Comparison of ENCODE assay signal across 9 mouse cellular contexts in genomic region chr4:127027228-127028190, GRCm38 (mm10). TPM values are rescaled to one million over a fixed set of nuclear protein-coding genes. Genes with fewer than 3 reads are reported as not detected.
DNase-seq lines count a peak whose midpoint lies in the region; ATAC-seq lines count a peak whose summit lies in the region.
"Had no signal": no experiment of that assay in that cellular context is flagged by ENCODE, and none has a peak within 500 bp of the region (broad histone marks: within the 10 kb centered on the region; RNA-seq: fewer than 3 reads in every experiment).

No protein-coding gene starts in this region.

- H3K4me3 ChIP-seq in intestine, embryonic 14.5 days (ENCODE audit: low read depth, low read length), result no peak overlapping the region
- H3K4me3 ChIP-seq in intestine, embryonic 15.5 days (replicated peaks), result no peak overlapping the region
- no peak overlapping the region for H3K4me3 ChIP-seq in liver, embryonic 13.5 days (replicated peaks)
- H3K4me3 ChIP-seq in forebrain, embryonic 11.5 days (ENCODE audit: low read depth, low read length), result no peak overlapping the region

- peaks cover 13% of the 10 kb centered on the region for H3K4me1 ChIP-seq in intestine, embryonic 14.5 days (replicated peaks; ENCODE audit: control insufficient read depth, insufficient read depth, low read length)
- peaks cover 8% of the 10 kb centered on the region; the same call in 1 of the 2 replicates for H3K4me1 ChIP-seq in intestine, embryonic 15.5 days (replicated peaks)
- peaks cover 46% of the 10 kb centered on the region for H3K4me1 ChIP-seq in liver, embryonic 13.5 days (replicated peaks)
- H3K4me1 ChIP-seq in forebrain, embryonic 11.5 days (replicated peaks; ENCODE audit: control insufficient read depth, insufficient read depth, low read length), result peaks cover 9% of the 10 kb centered on the region; the same call in 1 of the 2 replicates

- H3K27ac ChIP-seq in intestine, embryonic 14.5 days (ENCODE audit: low read depth), result no peak overlapping the region
- no peak overlapping the region for H3K27ac ChIP-seq in intestine, embryonic 15.5 days
- H3K27ac ChIP-seq in liver, embryonic 13.5 days, result no peak overlapping the region
- no peak overlapping the region for H3K27ac ChIP-seq in forebrain, embryonic 11.5 days (ENCODE audit: low read depth, low read length)
- H3K27ac ChIP-seq: macrophage had no signal

- intact Hi-C loops in gastrocnemius, postnatal 14 days (cut with DNase I; ENCODE audit: low total_unique reads), result no loop called here

- no peak for ATAC-seq in intestine, embryonic 14.5 days (replicated peaks; ENCODE audit: low FRiP score, low TSS enrichment, low read depth)
- ATAC-seq in intestine, embryonic 15.5 days, result no peak
- ATAC-seq in CD4-positive, CD25-positive, alpha-beta regulatory T cell, adult 4 months, result peak; percentile 22
- ATAC-seq in liver, embryonic 13.5 days (ENCODE audit: low read depth), result no peak
- no peak for ATAC-seq in forebrain, embryonic 11.5 days (replicated peaks; ENCODE audit: low FRiP score)

- no peak overlapping the region for H3K4me2 ChIP-seq in intestine, embryonic 14.5 days (ENCODE audit: low read length)
- H3K4me2 ChIP-seq in intestine, embryonic 15.5 days (replicated peaks), result no peak overlapping the region
- no peak overlapping the region for H3K4me2 ChIP-seq in liver, embryonic 13.5 days
- H3K4me2 ChIP-seq in forebrain, embryonic 11.5 days (ENCODE audit: low read depth, low read length, severe bottlenecking), result no peak overlapping the region

- 73% methylated on average over 4 of the region's 4 CpGs for WGBS in intestine, embryonic 14.5 days
- WGBS in intestine, embryonic 15.5 days, result 72% methylated on average over 4 of the region's 4 CpGs
- 58% methylated on average over 4 of the region's 4 CpGs for WGBS in liver, embryonic 13.5 days (ENCODE audit: insufficient replicate concordance)
- 81% methylated on average over 4 of the region's 4 CpGs for WGBS in forebrain, embryonic 11.5 days

- DNase-seq in intestine, embryonic 14.5 days (ENCODE audit: low spot score), result peak; percentile 58
- peak; percentile 24 for DNase-seq in T-cell, adult 2 months (ENCODE audit: low spot score)
- peak; percentile 14 for DNase-seq in gastrocnemius, postnatal 14 days
- peak; percentile 19 for DNase-seq in liver, embryonic 13.5 days
- DNase-seq in urinary bladder, postnatal 25 days (ENCODE audit: low spot score), result no peak
- DNase-seq in forebrain, embryonic 11.5 days (ENCODE audit: low spot score), result no peak

- H3K9me3 ChIP-seq in intestine, embryonic 14.5 days (ENCODE audit: control insufficient read depth, low read length), result no peaks in the 10 kb centered on the region
- no peaks in the 10 kb centered on the region for H3K9me3 ChIP-seq in intestine, embryonic 15.5 days
- no peaks in the 10 kb centered on the region for H3K9me3 ChIP-seq in liver, embryonic 13.5 days (replicated peaks)
- no peaks in the 10 kb centered on the region for H3K9me3 ChIP-seq in forebrain, embryonic 11.5 days (ENCODE audit: control insufficient read depth, low read length)

- H3K9ac ChIP-seq in intestine, embryonic 14.5 days (ENCODE audit: low read length), result no peak overlapping the region
- no peak overlapping the region for H3K9ac ChIP-seq in intestine, embryonic 15.5 days
- no peak overlapping the region for H3K9ac ChIP-seq in liver, embryonic 13.5 days
- H3K9ac ChIP-seq in forebrain, embryonic 11.5 days (ENCODE audit: low read length), result no peak overlapping the region

- peaks cover 98% of the 10 kb centered on the region for H3K36me3 ChIP-seq in intestine, embryonic 14.5 days (ENCODE audit: control insufficient read depth, insufficient read depth, low read length)
- peaks cover 25% of the 10 kb centered on the region for H3K36me3 ChIP-seq in intestine, embryonic 15.5 days
- peaks cover 94% of the 10 kb centered on the region for H3K36me3 ChIP-seq in liver, embryonic 13.5 days
- peaks cover 34% of the 10 kb centered on the region for H3K36me3 ChIP-seq in forebrain, embryonic 11.5 days (ENCODE audit: control insufficient read depth, insufficient read depth, low read length)

- H3K27me3 ChIP-seq in intestine, embryonic 14.5 days (replicated peaks; ENCODE audit: control insufficient read depth, insufficient read depth, low read length), result no peaks in the 10 kb centered on the region
- H3K27me3 ChIP-seq in intestine, embryonic 15.5 days (replicated peaks), result no peaks in the 10 kb centered on the region
- no peaks in the 10 kb centered on the region for H3K27me3 ChIP-seq in liver, embryonic 13.5 days
- H3K27me3 ChIP-seq in forebrain, embryonic 11.5 days (ENCODE audit: control insufficient read depth, insufficient read depth, low read length), result no peaks in the 10 kb centered on the region

RNA-seq across cellular contexts. Expression of gene Sfpq, which starts 6.4 kb away (rescaled TPM):
- polyA plus RNA-seq in intestine, embryonic 14.5 days (2014; fragmentation: Nextera tagmentation; extraction: Ambion mirVana), result 98.7 and 113 TPM in 2 replicates
- 71.9 and 75.6 TPM in 2 replicates for polyA plus RNA-seq in intestine, embryonic 15.5 days (2015; fragmentation: Nextera tagmentation; extraction: Ambion mirVana)
- polyA plus RNA-seq in CD4-positive, CD25-positive, alpha-beta regulatory T cell, adult 4 months (2017; shearing (Covaris generic)), result 10 to 100 TPM; 44.0 to 61.2 TPM
- total RNA-seq in gastrocnemius, postnatal 14 days (2021), result 10 to 100 TPM; 66.4 to 70.0 TPM
- 35.2 and 39.2 TPM in 2 replicates for polyA plus RNA-seq in liver, embryonic 13.5 days (2015; fragmentation: Nextera tagmentation; extraction: Ambion mirVana)
- polyA plus RNA-seq in forebrain, embryonic 11.5 days (2014; fragmentation: Nextera tagmentation; extraction: Ambion mirVana), result 170 and 185 TPM in 2 replicates

RNA-seq across cellular contexts. Expression of gene Zmym1, which starts 33.4 kb away (rescaled TPM):
- polyA plus RNA-seq in intestine, embryonic 14.5 days (2014; fragmentation: Nextera tagmentation; extraction: Ambion mirVana), result 22.6 and 22.8 TPM in 2 replicates
- polyA plus RNA-seq in intestine, embryonic 15.5 days (2015; fragmentation: Nextera tagmentation; extraction: Ambion mirVana), result 13.8 and 14.9 TPM in 2 replicates
- 10 to 100 TPM; 22.1 to 25.8 TPM for polyA plus RNA-seq in CD4-positive, CD25-positive, alpha-beta regulatory T cell, adult 4 months (2017; shearing (Covaris generic))
- total RNA-seq in gastrocnemius, postnatal 14 days (2021), result 1 to 10 TPM; 3.4 to 4.5 TPM
- 10.4 and 14.6 TPM in 2 replicates for polyA plus RNA-seq in liver, embryonic 13.5 days (2015; fragmentation: Nextera tagmentation; extraction: Ambion mirVana)
- polyA plus RNA-seq in forebrain, embryonic 11.5 days (2014; fragmentation: Nextera tagmentation; extraction: Ambion mirVana), result 36.8 and 37.3 TPM in 2 replicates

RNA-seq across cellular contexts. Expression of gene Zmym6, which starts 49.7 kb away (rescaled TPM):
- 20.3 and 25.2 TPM in 2 replicates for polyA plus RNA-seq in intestine, embryonic 14.5 days (2014; fragmentation: Nextera tagmentation; extraction: Ambion mirVana)
- 15.1 and 18.2 TPM in 2 replicates for polyA plus RNA-seq in intestine, embryonic 15.5 days (2015; fragmentation: Nextera tagmentation; extraction: Ambion mirVana)
- polyA plus RNA-seq in CD4-positive, CD25-positive, alpha-beta regulatory T cell, adult 4 months (2017; shearing (Covaris generic)), result 10 to 100 TPM; 19.2 to 27.9 TPM
- 1 to 10 TPM; 3.5 to 3.9 TPM for total RNA-seq in gastrocnemius, postnatal 14 days (2021)
- 3.4 and 5.0 TPM in 2 replicates for polyA plus RNA-seq in liver, embryonic 13.5 days (2015; fragmentation: Nextera tagmentation; extraction: Ambion mirVana)
- 24.9 and 28.8 TPM in 2 replicates for polyA plus RNA-seq in forebrain, embryonic 11.5 days (2014; fragmentation: Nextera tagmentation; extraction: Ambion mirVana)

RNA-seq across cellular contexts. Expression of gene Zmym4, which starts 59.6 kb away (rescaled TPM):
- polyA plus RNA-seq in intestine, embryonic 14.5 days (2014; fragmentation: Nextera tagmentation; extraction: Ambion mirVana), result 17.3 and 23.4 TPM in 2 replicates
- polyA plus RNA-seq in intestine, embryonic 15.5 days (2015; fragmentation: Nextera tagmentation; extraction: Ambion mirVana), result 15.1 and 15.2 TPM in 2 replicates
- 10 to 100 TPM; 16.3 to 19.7 TPM for polyA plus RNA-seq in CD4-positive, CD25-positive, alpha-beta regulatory T cell, adult 4 months (2017; shearing (Covaris generic))
- 10 to 100 TPM; 15.5 to 18.7 TPM for total RNA-seq in gastrocnemius, postnatal 14 days (2021)
- polyA plus RNA-seq in liver, embryonic 13.5 days (2015; fragmentation: Nextera tagmentation; extraction: Ambion mirVana), result 4.0 and 4.4 TPM in 2 replicates
- 31.9 and 40.5 TPM in 2 replicates for polyA plus RNA-seq in forebrain, embryonic 11.5 days (2014; fragmentation: Nextera tagmentation; extraction: Ambion mirVana)

Comparison
In these comparisons a context has a peak if more than half of its experiments do, and no peak if none do; other contexts are left out.
1. DNase-seq: peak in intestine, embryonic 14.5 days (single experiment), T-cell, adult 2 months (single experiment), gastrocnemius, postnatal 14 days (single experiment) and liver, embryonic 13.5 days (single experiment); none in urinary bladder, postnatal 25 days (single experiment) and forebrain, embryonic 11.5 days (single experiment).